Mouse (Mus musculus) bone marrow macrophage, adult 2 months (primary cell): ENCODE results near the gene Pfkfb3. TPM values are rescaled to one million over a fixed set of nuclear protein-coding genes. Genes with fewer than 3 reads are reported as not detected.
A peak's percentile ranks its signal among the peaks of the same experiment; 100 is the strongest.

ENCODE experiments used
- H3K27ac ChIP-seq: 2 replicates; pipeline ENCODE4 v1.5.1; 2012; ENCODE audit warnings: low read depth, low read length; ENCODE audit not compliant: insufficient read depth
- H3K4me1 ChIP-seq: 2 replicates; pipeline ENCODE4 v1.6.1; 2012; ENCODE audit warnings: low read length; ENCODE audit not compliant: control insufficient read depth, insufficient read depth
- H3K4me3 ChIP-seq: 2 replicates; pipeline ENCODE4 v1.5.1; 2012; ENCODE audit warnings: mild to moderate bottlenecking, low read length, moderate library complexity; ENCODE audit not compliant: insufficient read depth
- CTCF ChIP-seq: IDR thresholded peaks from 2 replicates; pipeline ENCODE4 v1.5.1; 2012; ENCODE audit warnings: low read depth, mild to moderate bottlenecking, low read length, moderate library complexity
- POLR2A ChIP-seq: IDR thresholded peaks from 2 replicates; pipeline ENCODE4 v1.6.1; 2012; ENCODE audit warnings: mild to moderate bottlenecking, low read depth, low read length, borderline replicate concordance
- polyA plus RNA-seq: library from polyadenylated mRNA; stranded (reverse); fragments of >200 nt; gene quantifications from 2 replicates; pipeline ENCODE4 v1.2.4, GENCODE M21; 2012; ENCODE audit not compliant: missing spikeins, insufficient read depth, insufficient read length

Pfkfb3 gene
- polyA plus RNA-seq, 1 experiment: 39.6 TPM

- H3K27ac ChIP-seq: no peak overlapping the region
- no peak for TF ChIP-seq CTCF
- TF ChIP-seq POLR2A: no peak
- H3K4me1 ChIP-seq: peaks cover 20% of the 10 kb centered on the region
- no peak overlapping the region for H3K4me3 ChIP-seq
These were observed 127.5 kb downstream of the Pfkfb3 start for GRCm38 (mm10) chr2:11426379-11426778.

GRCm38 (mm10) chr2:11425421-11426131 lies 128.3 kb downstream of the Pfkfb3 start:
- H3K4me1 ChIP-seq: peaks cover 20% of the 10 kb centered on the region
- H3K4me3 ChIP-seq: no peak overlapping the region
- TF ChIP-seq CTCF (no peak), POLR2A (no peak)
- H3K27ac ChIP-seq: no peak overlapping the region

- H3K27ac ChIP-seq: no peak overlapping the region
- H3K4me3 ChIP-seq: no peak overlapping the region
- no peak for TF ChIP-seq CTCF
- TF ChIP-seq POLR2A: no peak
- peaks cover 19% of the 10 kb centered on the region for H3K4me1 ChIP-seq
These were observed 129.6 kb downstream of the Pfkfb3 start for GRCm38 (mm10) chr2:11424252-11424651.

GRCm38 (mm10) chr2:11423421-11423820 lies 130.5 kb downstream of the Pfkfb3 start:
- H3K4me1 ChIP-seq: peaks cover 10% of the 10 kb centered on the region
- no peak overlapping the region for H3K4me3 ChIP-seq
- TF ChIP-seq CTCF (no peak), POLR2A (no peak)
- H3K27ac ChIP-seq: no peak overlapping the region

GRCm38 (mm10) chr2:11422384-11422783 lies 131.5 kb downstream of the Pfkfb3 start:
- no peak overlapping the region for H3K4me3 ChIP-seq
- H3K27ac ChIP-seq: no peak overlapping the region
- 0 out of 2 replicates have a peak, but pooled peaks have one; percentile 9 for TF ChIP-seq CTCF
- no peak for TF ChIP-seq POLR2A
- peaks cover 9% of the 10 kb centered on the region for H3K4me1 ChIP-seq

Other genes with a start within 250 kb of the Pfkfb3 start
- 88.8 and 93.0 TPM in 2 replicates for gene Rbm17, start 50.1 kb upstream of the Pfkfb3 start, polyA plus RNA-seq
- gene Gm17490, start 72.2 kb upstream of the Pfkfb3 start, polyA plus RNA-seq: not detected in 2 replicates
- not detected in 2 replicates for gene Il2ra, start 88.7 kb upstream of the Pfkfb3 start, polyA plus RNA-seq
- gene Il15ra, start 151.2 kb upstream of the Pfkfb3 start, polyA plus RNA-seq: 9.1 and 10.7 TPM in 2 replicates
- gene Fbh1, start 223.5 kb upstream of the Pfkfb3 start, polyA plus RNA-seq: 86.6 and 96.2 TPM in 2 replicates
- 43.0 and 47.9 TPM in 2 replicates for gene Ankrd16, start 223.8 kb upstream of the Pfkfb3 start, polyA plus RNA-seq